Mouse (Mus musculus): ENCODE measurements around the gene Tns4. TPM values are rescaled to one million over a fixed set of nuclear protein-coding genes. Genes with fewer than 3 reads are reported as not detected.
A peak's percentile ranks its signal among the peaks of the same experiment; 100 is the strongest.

Gene Tns4
- polyA plus RNA-seq, 1 experiment, result 0.11 TPM

GRCm38 (mm10) chr11:99060435-99060834, 28.7 kb downstream of the Tns4 start:
- Histone ChIP-seq H3ac (ENCODE audit: control insufficient read depth, insufficient read length) (no peak overlapping the region), H3K4me3 (no peak overlapping the region), H3K4me2 (ENCODE audit: low read depth) (no peak overlapping the region), H3K79me2 (ENCODE audit: control insufficient read depth, insufficient read depth) (no peaks in the 10 kb centered on the region), H3K36me3 (ENCODE audit: control insufficient read depth, insufficient read depth) (no peaks in the 10 kb centered on the region), H3K27me3 (ENCODE audit: control insufficient read depth, insufficient read depth, insufficient read length) (no peaks in the 10 kb centered on the region)
- TF ChIP-seq REST (IDR thresholded peaks at IDR 0.05; ENCODE audit: insufficient read depth, insufficient read length), result no peak
- TF ChIP-seq CEBPB (IDR thresholded peaks at IDR 0.05; ENCODE audit: insufficient read depth, poor library complexity, severe bottlenecking), result no peak
- peak in 2 of 3 experiments; percentile 62 to 88 for TF ChIP-seq MYOG (IDR thresholded peaks at IDR 0.05; ENCODE audit: control insufficient read depth in 1 of 3, insufficient read depth in 1 of 3, insufficient read length in 2 of 3, low read depth in 2 of 3)
- peak in 2 of 3 experiments; percentile 61 to 78 for TF ChIP-seq MYOD1 (IDR thresholded peaks at IDR 0.05; ENCODE audit: control insufficient read depth in 1 of 3, insufficient read length in 2 of 3, low read depth in 2 of 3)

GRCm38 (mm10) chr11:99055571-99056452, 33.3 kb downstream of the Tns4 start:
- Histone ChIP-seq H3K4me2 (ENCODE audit: low read depth) (no peak overlapping the region), H3K36me3 (ENCODE audit: control insufficient read depth, insufficient read depth) (no peaks in the 10 kb centered on the region), H3K4me3 (no peak overlapping the region), H3K79me2 (ENCODE audit: control insufficient read depth, insufficient read depth) (no peaks in the 10 kb centered on the region), H3K27me3 (ENCODE audit: control insufficient read depth, insufficient read depth, insufficient read length) (no peaks in the 10 kb centered on the region), H3ac (ENCODE audit: control insufficient read depth, insufficient read length) (no peak overlapping the region)
- TF ChIP-seq E2F4 (IDR thresholded peaks at IDR 0.05; ENCODE audit: insufficient read depth) (no peak), REST (IDR thresholded peaks at IDR 0.05; ENCODE audit: insufficient read depth, insufficient read length) (no peak), USF1 (IDR thresholded peaks at IDR 0.05; ENCODE audit: low read depth) (no peak), TCF12 (IDR thresholded peaks at IDR 0.05; ENCODE audit: insufficient read depth, poor library complexity, severe bottlenecking) (no peak), CEBPB (IDR thresholded peaks at IDR 0.05; ENCODE audit: insufficient read depth, poor library complexity, severe bottlenecking) (no peak), TCF3 (IDR thresholded peaks at IDR 0.05; ENCODE audit: insufficient read length, low read depth) (no peak), SRF (IDR thresholded peaks at IDR 0.05; ENCODE audit: control insufficient read depth, insufficient read length, low read depth) (no peak), MAX (IDR thresholded peaks at IDR 0.05; ENCODE audit: low read depth) (no peak), POLR2AphosphoS2 (IDR thresholded peaks at IDR 0.05; ENCODE audit: insufficient read length, low read depth) (no peak), POLR2A (IDR thresholded peaks at IDR 0.05; ENCODE audit: insufficient read length, low read depth) (no peak), MYOD1 (IDR thresholded peaks at IDR 0.05; ENCODE audit: control insufficient read depth in 1 of 3, insufficient read length in 2 of 3, low read depth in 2 of 3) (no peak), MYOG (IDR thresholded peaks at IDR 0.05; ENCODE audit: control insufficient read depth in 1 of 3, insufficient read depth in 1 of 3, insufficient read length in 2 of 3, low read depth in 2 of 3) (no peak)

GRCm38 (mm10) chr11:99055143-99055542, 34.0 kb downstream of the Tns4 start:
- H3K79me2 ChIP-seq (ENCODE audit: control insufficient read depth, insufficient read depth), result no peaks in the 10 kb centered on the region
- no peak overlapping the region for H3ac ChIP-seq (ENCODE audit: control insufficient read depth, insufficient read length)
- TF ChIP-seq E2F4 (IDR thresholded peaks at IDR 0.05; ENCODE audit: insufficient read depth) (no peak), MAX (IDR thresholded peaks at IDR 0.05; ENCODE audit: low read depth) (no peak), POLR2A (IDR thresholded peaks at IDR 0.05; ENCODE audit: insufficient read length, low read depth) (no peak), MYOD1 (IDR thresholded peaks at IDR 0.05; ENCODE audit: control insufficient read depth in 1 of 3, insufficient read length in 2 of 3, low read depth in 2 of 3) (no peak), CEBPB (IDR thresholded peaks at IDR 0.05; ENCODE audit: insufficient read depth, poor library complexity, severe bottlenecking) (no peak), TCF12 (IDR thresholded peaks at IDR 0.05; ENCODE audit: insufficient read depth, poor library complexity, severe bottlenecking) (no peak)

GRCm38 (mm10) chr11:99047643-99048042, 41.5 kb downstream of the Tns4 start:
- Histone ChIP-seq H3K79me2 (ENCODE audit: control insufficient read depth, insufficient read depth) (no peaks in the 10 kb centered on the region), H3ac (ENCODE audit: control insufficient read depth, insufficient read length) (no peak overlapping the region), H3K36me3 (ENCODE audit: control insufficient read depth, insufficient read depth) (no peaks in the 10 kb centered on the region), H3K4me3 (no peak overlapping the region), H3K4me2 (ENCODE audit: low read depth) (peak overlapping the region; percentile 68), H3K27me3 (ENCODE audit: control insufficient read depth, insufficient read depth, insufficient read length) (no peaks in the 10 kb centered on the region)
- TF ChIP-seq TCF12 (IDR thresholded peaks at IDR 0.05; ENCODE audit: insufficient read depth, poor library complexity, severe bottlenecking), result no peak
- no peak for TF ChIP-seq USF1 (IDR thresholded peaks at IDR 0.05; ENCODE audit: low read depth)
- no peak for TF ChIP-seq SRF (IDR thresholded peaks at IDR 0.05; ENCODE audit: control insufficient read depth, insufficient read length, low read depth)
- no peak for TF ChIP-seq CEBPB (IDR thresholded peaks at IDR 0.05; ENCODE audit: insufficient read depth, poor library complexity, severe bottlenecking)
- no peak for TF ChIP-seq MYOD1 (IDR thresholded peaks at IDR 0.05; ENCODE audit: control insufficient read depth in 1 of 3, insufficient read length in 2 of 3, low read depth in 2 of 3)
- no peak for TF ChIP-seq MAX (IDR thresholded peaks at IDR 0.05; ENCODE audit: low read depth)
- no peak for TF ChIP-seq REST (IDR thresholded peaks at IDR 0.05; ENCODE audit: insufficient read depth, insufficient read length)
- no peak for TF ChIP-seq POLR2A (IDR thresholded peaks at IDR 0.05; ENCODE audit: insufficient read length, low read depth)
- no peak for TF ChIP-seq POLR2AphosphoS2 (IDR thresholded peaks at IDR 0.05; ENCODE audit: insufficient read length, low read depth)
- no peak for TF ChIP-seq MYOG (IDR thresholded peaks at IDR 0.05; ENCODE audit: control insufficient read depth in 1 of 3, insufficient read depth in 1 of 3, insufficient read length in 2 of 3, low read depth in 2 of 3)
- TF ChIP-seq TCF3 (IDR thresholded peaks at IDR 0.05; ENCODE audit: insufficient read length, low read depth), result no peak

More at GRCm38 (mm10) chr11:99055143-99055542, 34.0 kb downstream of the Tns4 start:
- H3K36me3 ChIP-seq (ENCODE audit: control insufficient read depth, insufficient read depth), result no peaks in the 10 kb centered on the region
- no peak overlapping the region for H3K4me2 ChIP-seq (ENCODE audit: low read depth)
- no peaks in the 10 kb centered on the region for H3K27me3 ChIP-seq (ENCODE audit: control insufficient read depth, insufficient read depth, insufficient read length)
- no peak overlapping the region for H3K4me3 ChIP-seq
